Mouse (Mus musculus) spleen, postnatal 14 days (tissue): ENCODE results near the gene Car14.

Experiments
- DNase-seq, 2 experiments: peaks; one replicate each; pipeline ENCODE4 v3.0.0; 2021 to 2022; ENCODE audit warnings: low spot score in 2 of 2

The Car14 gene

DNA sequence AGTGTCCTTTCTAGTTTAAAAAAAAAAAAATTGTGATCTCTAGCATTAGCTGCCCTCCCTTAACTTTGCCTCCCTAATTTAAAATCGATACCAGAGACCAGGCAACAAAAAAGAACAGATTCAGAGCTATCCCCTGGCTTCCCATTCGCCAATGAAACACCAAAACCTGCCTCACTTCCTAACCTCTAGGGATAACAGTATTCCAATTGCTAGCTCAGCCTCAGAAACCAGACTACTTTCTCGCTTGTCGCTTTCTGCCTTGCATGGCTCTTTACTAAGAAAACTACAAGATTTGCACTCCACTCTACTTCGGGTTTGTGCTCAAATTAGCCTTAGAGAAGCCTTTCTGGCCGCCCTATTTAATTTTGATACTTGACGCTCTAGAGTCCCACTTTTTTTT lies 48.4 kb downstream of the Car14 start:
- DNase-seq: no peak

DNA sequence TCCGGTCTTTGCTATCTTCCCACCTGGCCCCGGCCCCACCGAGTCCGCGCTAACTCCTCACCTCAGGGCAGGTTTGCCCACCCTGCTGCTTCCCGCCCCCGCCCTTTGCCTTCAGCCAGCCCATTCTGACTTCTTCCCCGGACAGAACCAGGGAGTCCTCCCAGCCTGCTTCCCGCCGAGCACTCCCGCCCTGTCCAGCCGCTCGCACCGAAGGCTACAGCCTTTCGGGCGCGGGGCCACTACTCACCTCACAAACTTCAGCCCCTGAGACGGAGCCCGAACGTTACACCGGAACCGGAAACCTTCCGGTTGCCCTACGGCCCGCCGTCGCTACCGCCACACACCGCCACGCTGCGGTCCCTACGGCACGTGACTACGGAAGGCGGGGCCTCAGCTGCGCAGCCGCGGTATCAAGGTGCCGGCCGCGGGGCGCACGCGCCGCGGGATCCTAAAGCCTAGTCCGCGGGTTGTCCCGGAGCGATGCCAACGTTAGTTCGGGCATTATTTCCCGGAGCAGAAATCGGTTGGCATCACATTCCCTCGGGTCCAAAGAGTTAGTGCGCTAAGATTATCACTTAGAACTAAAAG lies 48.9 kb downstream of the Car14 start, which contains the start of gene Prpf3:
Prpf3 (minus strand) TSS at position 384 of the 588 bp plus-strand sequence.
- peak; percentile 90 to 94 for DNase-seq

DNA sequence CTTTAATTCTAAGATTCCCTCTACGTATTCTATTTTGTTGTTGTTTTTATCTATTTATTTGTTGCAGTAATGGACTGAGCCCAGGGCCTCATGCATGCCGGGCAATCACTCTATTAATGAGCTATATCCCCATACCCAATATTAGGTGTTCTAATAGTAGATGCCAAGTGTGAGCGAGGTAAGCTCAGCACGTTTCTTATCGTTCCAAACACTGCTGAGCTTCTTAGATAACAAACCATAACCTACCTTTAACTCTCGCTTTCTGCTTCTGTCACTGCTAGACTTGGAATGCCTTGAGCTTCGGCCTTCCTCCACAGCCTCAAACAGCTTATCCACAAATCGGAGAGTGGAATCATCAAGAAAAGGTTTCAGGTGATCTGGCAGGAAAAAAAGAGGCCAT lies 53.2 kb downstream of the Car14 start:
- no peak for DNase-seq

DNA sequence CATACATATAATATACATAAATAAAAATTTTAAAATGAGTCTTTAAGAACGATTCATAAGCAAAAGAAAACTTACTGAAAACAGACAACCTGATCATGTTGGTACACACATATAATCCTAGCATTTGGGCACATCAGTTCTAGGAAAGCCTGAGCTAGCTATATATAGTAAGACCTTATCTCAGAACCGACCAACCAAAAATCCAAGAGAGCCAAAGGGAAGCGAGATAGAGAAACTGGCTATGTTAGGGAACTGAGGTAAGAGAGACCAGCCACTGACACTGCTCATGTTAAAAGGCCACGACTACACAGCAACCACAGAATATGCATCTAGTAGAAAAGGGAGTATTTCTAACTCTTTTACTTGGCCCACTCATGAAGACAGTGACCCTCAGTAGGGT lies 53.9 kb downstream of the Car14 start:
- DNase-seq: no peak
